Mouse (Mus musculus): ENCODE data around the gene Hint3. TPM values are rescaled to one million over a fixed set of nuclear protein-coding genes. Genes with fewer than 3 reads are reported as not detected.

Hint3 gene
- polyA plus RNA-seq (2017; shearing (Covaris generic)): 58.7 TPM

GRCm38 (mm10) chr10:30629513-30629912 lies at the start of gene Hint3:
Hint3 (minus strand) TSS chr10:30629632.

GRCm38 (mm10) chr10:30600542-30600966 lies 28.9 kb downstream of the Hint3 start, which contains the start of gene Trmt11:
Trmt11 (minus strand) TSS chr10:30600749.

Other genes with a start within 250 kb of the Hint3 start
- gene Trmt11, start 28.9 kb downstream of the Hint3 start, polyA plus RNA-seq (2017; shearing (Covaris generic)): 52.1 TPM
- 120 TPM for gene Ncoa7, start 173.7 kb upstream of the Hint3 start, polyA plus RNA-seq (2017; shearing (Covaris generic))
- gene Hey2, start 213.2 kb upstream of the Hint3 start, polyA plus RNA-seq (2017; shearing (Covaris generic)): not detected